Mouse (Mus musculus) liver, embryonic 11.5 days (tissue): ENCODE data around the gene Sept5. TPM values are rescaled to one million over a fixed set of nuclear protein-coding genes. Genes with fewer than 3 reads are reported as not detected.

Experiments
- ATAC-seq: fragments of 200-750 bp; cut with Nextera tagmentation; replicated peaks from 2 replicates; pipeline ENCODE4 v1.8.0; 2017; ENCODE audit warnings: moderate number of reproducible peaks, mild to moderate bottlenecking, moderate TSS enrichment, moderate library complexity; ENCODE audit not compliant: low FRiP score
- DNase-seq: peaks from one replicate; pipeline ENCODE4 v3.0.0-alpha.2; 2017; ENCODE audit warnings: low spot score
- H3K27ac ChIP-seq: fragments of 300-500 bp; sonication (generic); 2 replicates; pipeline ENCODE4 v1.5.1; 2014; ENCODE audit warnings: mild to moderate bottlenecking, low read depth, low read length, control low read depth
- H3K27me3 ChIP-seq: fragments of 300-500 bp; sonication (generic); replicated peaks from 2 replicates; pipeline ENCODE4 v1.6.1; 2014; ENCODE audit warnings: low read length, mixed read lengths; ENCODE audit not compliant: control insufficient read depth, insufficient read depth
- H3K36me3 ChIP-seq: fragments of 300-500 bp; sonication (generic); 2 replicates; pipeline ENCODE4 v1.6.1; 2014; ENCODE audit warnings: mild to moderate bottlenecking, low read length, moderate library complexity, mixed read lengths; ENCODE audit not compliant: control insufficient read depth, insufficient read depth
- H3K4me1 ChIP-seq: fragments of 300-500 bp; sonication (generic); replicated peaks from 2 replicates; pipeline ENCODE4 v1.6.1; 2014; ENCODE audit warnings: low read length, mixed read lengths; ENCODE audit not compliant: control insufficient read depth, insufficient read depth
- H3K4me2 ChIP-seq: fragments of 300-500 bp; sonication (generic); 2 replicates; pipeline ENCODE4 v1.6.1; 2014; ENCODE audit warnings: mild to moderate bottlenecking, control low read depth, moderate library complexity
- H3K4me3 ChIP-seq: fragments of 300-500 bp; sonication (generic); 2 replicates; pipeline ENCODE4 v1.5.1; 2014; ENCODE audit warnings: low read depth, low read length, control low read depth
- H3K9ac ChIP-seq: fragments of 300-500 bp; sonication (generic); 2 replicates; pipeline ENCODE4 v1.6.1; 2014; ENCODE audit warnings: low read depth, low read length, control low read depth
- H3K9me3 ChIP-seq: fragments of 300-500 bp; sonication (generic); 2 replicates; pipeline ENCODE4 v1.6.1; 2016; ENCODE audit warnings: low read length, inconsistent platforms, mixed read lengths; ENCODE audit not compliant: control insufficient read depth
- WGBS: fragments of 180-500 bp; shearing (Covaris S2); extraction: QIAGEN DNeasy Blood & Tissue Kit; methylation state at CpG from one replicate; pipeline ENCODE4 v1.1.7; 2014; 5-methylcytosine and 5-hydroxymethylcytosine counted together
- polyA plus RNA-seq: library from polyadenylated mRNA; unstranded; fragments of >200 nt; fragmentation: Nextera tagmentation; extraction: Ambion mirVana; gene quantifications from 2 replicates; pipeline ENCODE4 v1.2.1, GENCODE M21; 2014

The Sept5 gene
- polyA plus RNA-seq, 1 experiment from 2014 or later, result 6.0 TPM

GRCm38 (mm10) chr16:18611752-18612151 lies 18.0 kb downstream of the Sept5 start:
- no peaks in the 10 kb centered on the region; the same call in 1 of the 2 replicates for H3K4me1 ChIP-seq
- H3K4me3 ChIP-seq, result no peak overlapping the region
- 47% methylated on average over 13 of the region's 13 CpGs for WGBS
- no peak overlapping the region for H3K4me2 ChIP-seq
- no peaks in the 10 kb centered on the region for H3K9me3 ChIP-seq
- DNase-seq, result no peak
- H3K27me3 ChIP-seq, result peaks cover 43% of the 10 kb centered on the region
- no peak overlapping the region for H3K27ac ChIP-seq
- H3K9ac ChIP-seq, result no peak overlapping the region
- no peak for ATAC-seq
- H3K36me3 ChIP-seq, result no peaks in the 10 kb centered on the region

- ATAC-seq, result no peak
- Histone ChIP-seq H3K27me3 (peaks cover 36% of the 10 kb centered on the region), H3K9ac (no peak overlapping the region), H3K4me1 (no peaks in the 10 kb centered on the region; the same call in 1 of the 2 replicates), H3K4me2 (no peak overlapping the region), H3K4me3 (no peak overlapping the region), H3K9me3 (no peaks in the 10 kb centered on the region), H3K36me3 (no peaks in the 10 kb centered on the region), H3K27ac (no peak overlapping the region)
- WGBS, result 56% methylated on average over 2 of the region's 2 CpGs
- DNase-seq, result no peak
Measured at GRCm38 (mm10) chr16:18609099-18609498, 20.7 kb downstream of the Sept5 start.

DNA sequence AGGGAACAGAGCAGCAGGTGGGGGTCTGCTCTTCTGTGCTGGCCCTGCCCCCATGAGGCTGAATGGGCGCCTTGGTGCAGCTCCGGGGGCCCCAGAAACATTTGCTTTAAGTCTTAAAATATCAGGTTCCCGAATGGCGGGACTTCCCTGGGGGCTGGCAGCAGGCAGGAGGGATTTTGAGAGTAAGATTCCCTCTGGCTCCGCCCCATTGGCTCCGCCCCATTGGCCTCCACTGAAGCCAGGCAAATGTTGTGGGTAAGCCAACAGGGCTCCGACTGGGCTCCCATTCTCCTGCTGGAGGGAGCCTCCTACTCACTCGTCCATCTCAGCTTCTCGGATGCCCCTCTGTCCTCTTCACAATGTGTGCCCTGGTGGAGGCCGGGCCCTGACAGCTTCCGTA lies 21.5 kb downstream of the Sept5 start:
- Histone ChIP-seq H3K4me1 (no peaks in the 10 kb centered on the region; the same call in 1 of the 2 replicates), H3K4me2 (peak overlapping the region; percentile 29), H3K36me3 (no peaks in the 10 kb centered on the region), H3K27me3 (peaks cover 32% of the 10 kb centered on the region), H3K4me3 (no peak overlapping the region), H3K9ac (no peak overlapping the region), H3K27ac (no peak overlapping the region), H3K9me3 (no peaks in the 10 kb centered on the region)
- DNase-seq (no peak), ATAC-seq (no peak)
- WGBS, result 11% methylated on average over 11 of the region's 11 CpGs

DNA sequence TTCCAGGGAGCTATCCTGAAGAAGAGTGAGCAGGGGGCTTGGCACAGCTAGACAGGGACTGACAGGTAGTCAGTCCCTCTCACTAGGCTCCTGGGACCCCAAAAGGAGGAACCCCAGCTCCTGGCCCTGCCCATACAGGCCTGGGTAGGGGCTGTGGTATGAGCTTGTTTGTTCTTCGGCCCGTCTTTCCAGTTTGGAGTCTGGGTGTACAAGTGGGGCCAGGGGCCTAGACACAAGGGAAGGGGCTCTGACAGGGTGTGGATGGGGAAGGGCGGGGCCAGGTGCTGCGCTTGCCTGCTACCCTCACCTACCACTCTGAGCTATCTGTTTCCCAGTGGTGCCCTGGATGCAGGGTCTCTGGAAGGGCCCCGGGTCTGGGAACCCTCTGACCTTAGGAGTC lies 24.0 kb downstream of the Sept5 start:
- H3K27me3 ChIP-seq, result peaks cover 32% of the 10 kb centered on the region
- WGBS, result 60% methylated on average over 5 of the region's 5 CpGs
- no peak for ATAC-seq
- no peaks in the 10 kb centered on the region for H3K9me3 ChIP-seq
- H3K4me2 ChIP-seq, result no peak overlapping the region
- no peak for DNase-seq
- H3K9ac ChIP-seq, result no peak overlapping the region
- peaks cover 12% of the 10 kb centered on the region; the same call in 1 of the 2 replicates for H3K4me1 ChIP-seq
- no peaks in the 10 kb centered on the region for H3K36me3 ChIP-seq
- H3K4me3 ChIP-seq, result no peak overlapping the region
- no peak overlapping the region for H3K27ac ChIP-seq

DNA sequence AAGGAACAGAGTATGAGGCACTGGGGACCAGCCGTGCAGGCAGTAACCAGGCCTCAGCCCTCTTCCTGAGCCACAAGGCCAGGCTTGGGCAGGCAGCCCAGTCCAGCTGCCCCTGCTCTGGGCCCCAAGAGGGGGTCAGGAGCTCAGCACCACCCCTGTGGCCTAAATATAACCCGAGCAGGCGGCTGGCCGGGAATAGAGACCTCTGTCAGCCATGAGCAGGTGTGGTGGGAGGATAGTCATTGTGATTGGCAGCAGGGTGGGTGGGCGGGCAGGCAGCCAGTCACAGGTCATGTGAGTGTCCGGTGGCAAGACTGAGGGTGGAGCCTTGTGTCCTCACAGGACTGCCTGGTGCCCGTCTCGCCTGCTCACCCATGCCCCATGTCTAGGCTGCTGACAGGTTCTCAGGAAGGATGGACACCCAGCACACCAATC lies 25.5 kb downstream of the Sept5 start:
- Histone ChIP-seq H3K27me3 (peaks cover 21% of the 10 kb centered on the region), H3K9me3 (no peaks in the 10 kb centered on the region), H3K9ac (no peak overlapping the region), H3K36me3 (no peaks in the 10 kb centered on the region), H3K27ac (no peak overlapping the region), H3K4me2 (no peak overlapping the region), H3K4me3 (no peak overlapping the region), H3K4me1 (peaks cover 12% of the 10 kb centered on the region; the same call in 1 of the 2 replicates)
- DNase-seq (no peak), ATAC-seq (no peak)
- 74% methylated on average over 7 of the region's 8 CpGs for WGBS

GRCm38 (mm10) chr16:18601447-18601846 lies 28.3 kb downstream of the Sept5 start:
- no peak overlapping the region for H3K4me2 ChIP-seq
- no peak overlapping the region for H3K27ac ChIP-seq
- no peak overlapping the region for H3K4me3 ChIP-seq
- 66% methylated on average over 7 of the region's 7 CpGs for WGBS
- H3K9ac ChIP-seq, result no peak overlapping the region
- no peaks in the 10 kb centered on the region for H3K36me3 ChIP-seq
- H3K27me3 ChIP-seq, result peaks cover 9% of the 10 kb centered on the region
- DNase-seq, result no peak
- H3K9me3 ChIP-seq, result no peaks in the 10 kb centered on the region
- H3K4me1 ChIP-seq, result peaks cover 12% of the 10 kb centered on the region; the same call in 1 of the 2 replicates
- ATAC-seq, result no peak

DNA sequence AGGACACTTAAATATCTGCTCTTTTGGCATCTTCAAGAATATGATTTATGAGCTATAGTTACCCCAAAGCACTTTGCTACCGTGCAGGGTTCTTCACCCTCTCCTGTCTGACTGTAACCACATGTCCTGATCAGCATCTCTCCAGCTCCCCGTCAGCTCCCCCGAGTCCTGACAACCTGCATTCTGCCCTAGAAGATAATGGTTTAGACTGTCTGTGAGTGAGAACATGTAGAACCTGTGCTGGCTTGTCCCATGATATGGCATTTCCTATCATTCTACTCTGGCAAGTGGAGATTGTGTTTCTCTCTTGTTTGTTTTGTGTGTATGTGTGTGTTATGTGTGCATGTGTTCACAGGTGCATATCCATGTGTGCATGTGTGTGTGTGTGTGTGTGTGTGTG lies 31.7 kb downstream of the Sept5 start:
- ATAC-seq (no peak), DNase-seq (no peak)
- H3K27ac ChIP-seq, result no peak overlapping the region
- 36% methylated on average over 3 of the region's 3 CpGs for WGBS
- no peak overlapping the region for H3K9ac ChIP-seq
- H3K27me3 ChIP-seq, result peaks cover 34% of the 10 kb centered on the region
- no peaks in the 10 kb centered on the region for H3K9me3 ChIP-seq
- no peak overlapping the region for H3K4me3 ChIP-seq
- no peak overlapping the region for H3K4me2 ChIP-seq
- peaks cover 12% of the 10 kb centered on the region; the same call in 1 of the 2 replicates for H3K4me1 ChIP-seq
- no peaks in the 10 kb centered on the region for H3K36me3 ChIP-seq

- H3K9ac ChIP-seq, result no peak overlapping the region
- no peaks in the 10 kb centered on the region for H3K36me3 ChIP-seq
- ATAC-seq (no peak), DNase-seq (no peak)
- no peak overlapping the region for H3K4me3 ChIP-seq
- H3K27me3 ChIP-seq, result peaks cover 48% of the 10 kb centered on the region
- H3K4me2 ChIP-seq, result no peak overlapping the region
- H3K9me3 ChIP-seq, result no peaks in the 10 kb centered on the region
- H3K27ac ChIP-seq, result no peak overlapping the region
- WGBS, result 48% methylated on average over 5 of the region's 5 CpGs
- H3K4me1 ChIP-seq, result peaks cover 1% of the 10 kb centered on the region
Measured at GRCm38 (mm10) chr16:18596255-18596654, 33.5 kb downstream of the Sept5 start.

DNA sequence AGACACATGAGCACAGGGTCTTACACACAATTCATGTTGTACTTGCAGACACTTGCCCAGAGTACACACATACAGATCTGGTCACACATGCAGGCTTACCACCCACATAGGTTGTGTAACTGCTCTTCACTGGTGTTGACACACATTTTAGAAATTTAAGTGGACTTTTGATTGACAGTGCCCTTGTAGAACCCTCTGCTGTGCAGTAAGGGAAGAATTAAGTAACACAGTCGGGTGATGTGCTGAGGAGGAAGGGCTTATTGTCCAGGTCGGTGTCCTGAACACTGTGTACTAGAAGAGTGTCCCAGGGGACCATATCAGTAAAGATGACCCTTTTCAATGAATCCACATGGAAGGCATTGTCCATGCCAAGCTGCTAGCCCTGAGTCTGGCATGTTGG lies 35.8 kb downstream of the Sept5 start:
- ATAC-seq, result no peak
- WGBS, result 65% methylated on average over 2 of the region's 2 CpGs

More for the DNA sequence above, 35.8 kb downstream of the Sept5 start:
- no peak for DNase-seq
- H3K4me2 ChIP-seq, result no peak overlapping the region
- no peak overlapping the region for H3K27ac ChIP-seq
- no peaks in the 10 kb centered on the region for H3K9me3 ChIP-seq
- H3K9ac ChIP-seq, result no peak overlapping the region
- H3K36me3 ChIP-seq, result no peaks in the 10 kb centered on the region
- peaks cover 71% of the 10 kb centered on the region for H3K27me3 ChIP-seq
- peaks cover 12% of the 10 kb centered on the region for H3K4me1 ChIP-seq
- H3K4me3 ChIP-seq, result no peak overlapping the region
